Mouse (Mus musculus) kidney, embryonic 15.5 days (tissue): ENCODE measurements around the gene Slc7a5. TPM values are rescaled to one million over a fixed set of nuclear protein-coding genes. Genes with fewer than 3 reads are reported as not detected.

Experiments
- ATAC-seq: fragments of 200-750 bp; cut with Nextera tagmentation; replicated peaks from 2 replicates; pipeline ENCODE4 v1.8.0; 2017; ENCODE audit warnings: moderate TSS enrichment; ENCODE audit not compliant: low FRiP score
- H3K27ac ChIP-seq: fragments of 300-500 bp; sonication (generic); 2 replicates; pipeline ENCODE4 v1.5.1; 2015; ENCODE audit warnings: mild to moderate bottlenecking, inconsistent platforms
- H3K27me3 ChIP-seq: fragments of 300-500 bp; sonication (generic); 2 replicates; pipeline ENCODE4 v1.6.1; 2015; ENCODE audit warnings: inconsistent platforms
- H3K36me3 ChIP-seq: fragments of 300-500 bp; sonication (generic); 2 replicates; pipeline ENCODE4 v1.6.1; 2015; ENCODE audit warnings: inconsistent platforms
- H3K4me1 ChIP-seq: fragments of 300-500 bp; sonication (generic); 2 replicates; pipeline ENCODE4 v1.6.1; 2015; ENCODE audit warnings: inconsistent platforms
- H3K4me2 ChIP-seq: fragments of 300-500 bp; sonication (generic); 2 replicates; pipeline ENCODE4 v1.6.1; 2015; ENCODE audit warnings: moderate library complexity, mild to moderate bottlenecking, inconsistent platforms
- H3K4me3 ChIP-seq: fragments of 300-500 bp; sonication (generic); replicated peaks from 2 replicates; pipeline ENCODE4 v1.5.1; 2015; ENCODE audit warnings: mild to moderate bottlenecking, inconsistent platforms
- H3K9ac ChIP-seq: fragments of 300-500 bp; sonication (generic); 2 replicates; pipeline ENCODE4 v1.6.1; 2015; ENCODE audit warnings: mild to moderate bottlenecking, inconsistent platforms
- H3K9me3 ChIP-seq: fragments of 300-500 bp; sonication (generic); replicated peaks from 2 replicates; pipeline ENCODE4 v1.6.1; 2016; ENCODE audit warnings: inconsistent platforms
- WGBS: fragments of 180-500 bp; shearing (Covaris S2); methylation state at CpG from one replicate; pipeline ENCODE4 v1.1.7; 2015; ENCODE audit warnings: mixed read lengths; 5-methylcytosine and 5-hydroxymethylcytosine counted together
- polyA plus RNA-seq: library from polyadenylated mRNA; unstranded; fragments of >200 nt; fragmentation: Nextera tagmentation; extraction: Ambion mirVana; gene quantifications from 2 replicates; pipeline ENCODE4 v1.2.1, GENCODE M21; 2015

Slc7a5 gene
- polyA plus RNA-seq, 1 experiment from 2014 or later: 19.3 TPM

GRCm38 (mm10) chr8:121903977-121904376 lies 3.5 kb downstream of the Slc7a5 start:
- no peak for ATAC-seq
- H3K4me2 ChIP-seq: 0 out of 2 replicates have a peak overlapping the region, but pooled peaks have one; percentile 98
- no peak overlapping the region for H3K27ac ChIP-seq
- H3K9me3 ChIP-seq: no peaks in the 10 kb centered on the region
- no peak overlapping the region for H3K4me3 ChIP-seq
- 67% methylated on average over 6 of the region's 6 CpGs for WGBS
- H3K36me3 ChIP-seq: no peaks in the 10 kb centered on the region
- H3K9ac ChIP-seq: no peak overlapping the region
- H3K27me3 ChIP-seq: peaks cover 3% of the 10 kb centered on the region; the same call in 1 of the 2 replicates
- peaks cover 83% of the 10 kb centered on the region for H3K4me1 ChIP-seq

GRCm38 (mm10) chr8:121901498-121902236 lies 5.8 kb downstream of the Slc7a5 start:
- peak overlapping the region; percentile 78 for H3K27ac ChIP-seq
- WGBS: 23% methylated on average over 8 of the region's 8 CpGs
- no peaks in the 10 kb centered on the region for H3K36me3 ChIP-seq
- no peak overlapping the region for H3K4me2 ChIP-seq
- H3K9me3 ChIP-seq: no peaks in the 10 kb centered on the region
- ATAC-seq: 0 out of 2 replicates have a peak, but pooled peaks have one; percentile 6
- H3K4me1 ChIP-seq: peaks cover 88% of the 10 kb centered on the region
- H3K27me3 ChIP-seq: no peaks in the 10 kb centered on the region
- no peak overlapping the region for H3K4me3 ChIP-seq
- H3K9ac ChIP-seq: 0 out of 2 replicates have a peak overlapping the region, but pooled peaks have one; percentile 10

DNA sequence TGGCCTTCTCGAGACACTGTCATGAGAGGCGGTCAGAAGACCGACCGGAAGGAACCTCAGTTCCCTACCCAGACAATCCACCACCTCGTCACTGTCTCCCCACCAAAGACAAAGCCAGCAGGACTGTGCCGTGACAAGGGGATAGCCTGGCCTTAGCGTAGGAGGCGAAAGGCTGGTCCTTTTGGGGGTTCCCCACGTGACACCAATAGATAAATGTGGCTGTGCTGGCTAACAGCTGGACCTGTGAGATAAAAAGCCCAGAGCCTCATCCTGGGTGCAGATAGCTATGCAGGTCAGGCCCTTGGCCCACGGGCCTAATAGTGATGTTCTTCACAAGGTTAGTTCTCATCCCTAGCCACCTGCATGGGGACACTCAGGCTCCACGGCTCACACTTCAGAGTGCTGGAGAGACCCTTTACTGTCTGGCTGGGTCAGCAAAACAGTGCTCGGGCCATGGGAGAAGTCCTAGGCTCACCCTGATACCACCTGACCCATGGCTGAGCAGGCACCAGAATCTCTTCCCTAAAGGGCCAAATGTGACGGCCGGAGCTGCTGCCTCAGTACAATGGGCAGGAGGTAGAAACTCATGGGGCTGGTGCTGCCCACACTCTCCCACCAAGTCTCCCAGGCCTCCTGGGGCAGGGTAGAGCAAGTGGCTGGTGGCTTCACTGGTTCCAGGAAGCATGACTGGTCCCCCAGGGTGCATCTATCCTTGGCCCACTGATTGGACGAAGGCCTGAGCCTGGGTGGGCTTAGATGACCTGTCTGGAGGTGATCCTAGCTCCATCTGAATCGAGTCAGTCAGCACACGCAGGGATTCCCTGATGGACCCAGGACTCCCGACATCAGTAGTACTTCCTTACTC lies 8.1 kb downstream of the Slc7a5 start:
- 78% methylated on average over 18 of the region's 18 CpGs for WGBS
- peak; percentile 23; the same call in 1 of the 2 replicates for ATAC-seq
- peaks cover 81% of the 10 kb centered on the region for H3K4me1 ChIP-seq

GRCm38 (mm10) chr8:121898401-121898931 lies 9.0 kb downstream of the Slc7a5 start:
- Histone ChIP-seq H3K4me2 (peak overlapping the region; percentile 48), H3K9ac (peak overlapping the region; percentile 38), H3K4me1 (peaks cover 77% of the 10 kb centered on the region), H3K27ac (peak overlapping the region; percentile 97), H3K4me3 (0 out of 2 replicates have a peak overlapping the region, but pooled peaks have one; percentile 1), H3K36me3 (peaks cover 13% of the 10 kb centered on the region), H3K27me3 (no peaks in the 10 kb centered on the region), H3K9me3 (no peaks in the 10 kb centered on the region)
- peak; percentile 82 for ATAC-seq
- 5% methylated on average over 4 of the region's 4 CpGs for WGBS

More for the DNA sequence above, 8.1 kb downstream of the Slc7a5 start:
- H3K9ac ChIP-seq: no peak overlapping the region
- no peaks in the 10 kb centered on the region for H3K9me3 ChIP-seq
- H3K27me3 ChIP-seq: no peaks in the 10 kb centered on the region
- H3K4me2 ChIP-seq: 0 out of 2 replicates have a peak overlapping the region, but pooled peaks have one; percentile 48
- H3K4me3 ChIP-seq: no peak overlapping the region
- peaks cover 12% of the 10 kb centered on the region for H3K36me3 ChIP-seq
- peak overlapping the region; percentile 97; the same call in 1 of the 2 replicates for H3K27ac ChIP-seq

DNA sequence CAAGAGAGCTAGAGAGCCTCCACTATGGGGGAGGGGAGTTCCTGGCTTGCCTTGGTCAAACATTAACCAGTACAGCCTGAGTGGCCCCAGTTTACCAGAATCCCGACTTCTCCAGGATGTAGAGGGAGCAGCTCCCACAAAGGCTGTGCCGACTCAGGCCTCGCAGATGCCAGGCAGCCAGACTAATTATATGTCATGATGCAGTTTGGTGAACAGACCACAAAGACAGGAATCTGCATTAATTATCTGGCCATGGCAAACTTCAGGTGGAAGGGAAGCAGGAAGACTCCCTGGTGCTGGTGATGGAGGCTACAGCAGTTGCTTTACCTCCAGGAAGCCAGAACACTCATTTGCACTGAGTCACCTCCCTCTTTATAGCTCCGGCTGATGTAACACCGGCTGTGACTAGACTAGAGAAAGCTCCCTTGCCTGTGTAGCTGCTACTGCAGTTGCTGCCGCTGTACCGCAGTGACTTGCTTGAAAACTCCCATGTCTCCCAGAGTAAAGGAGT lies 9.6 kb downstream of the Slc7a5 start:
- peaks cover 15% of the 10 kb centered on the region for H3K36me3 ChIP-seq
- peak overlapping the region; percentile 97 for H3K27ac ChIP-seq
- peaks cover 73% of the 10 kb centered on the region for H3K4me1 ChIP-seq
- H3K4me2 ChIP-seq: peak overlapping the region; percentile 48
- H3K9me3 ChIP-seq: no peaks in the 10 kb centered on the region
- ATAC-seq: peak; percentile 37; the same call in 1 of the 2 replicates
- 0 out of 2 replicates have a peak overlapping the region, but pooled peaks have one; percentile 1 for H3K4me3 ChIP-seq
- WGBS: 7% methylated on average over 7 of the region's 7 CpGs
- no peaks in the 10 kb centered on the region for H3K27me3 ChIP-seq
- H3K9ac ChIP-seq: no peak overlapping the region

DNA sequence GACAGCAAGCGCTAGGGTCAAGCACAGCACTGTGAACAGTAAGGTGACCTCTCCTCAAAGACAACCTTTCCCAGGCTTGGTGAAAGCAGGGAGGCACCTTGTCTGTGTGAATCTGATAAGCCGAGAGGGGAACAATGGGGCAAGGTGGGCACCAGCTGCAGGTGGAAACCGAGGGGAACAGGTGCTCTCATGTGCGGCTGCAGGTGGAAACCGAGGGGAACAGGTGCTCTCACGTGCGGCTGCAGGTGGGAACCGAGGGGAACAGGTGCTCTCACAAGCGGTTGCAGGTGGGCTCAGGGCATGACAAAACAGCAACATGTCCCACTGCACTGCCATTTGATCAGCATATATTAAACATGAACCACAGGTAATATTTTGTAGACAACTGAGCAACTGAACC lies 10.3 kb downstream of the Slc7a5 start:
- Histone ChIP-seq H3K4me2 (peak overlapping the region; percentile 48; the same call in 1 of the 2 replicates), H3K9ac (no peak overlapping the region)
- 51% methylated on average over 9 of the region's 9 CpGs for WGBS

DNA sequence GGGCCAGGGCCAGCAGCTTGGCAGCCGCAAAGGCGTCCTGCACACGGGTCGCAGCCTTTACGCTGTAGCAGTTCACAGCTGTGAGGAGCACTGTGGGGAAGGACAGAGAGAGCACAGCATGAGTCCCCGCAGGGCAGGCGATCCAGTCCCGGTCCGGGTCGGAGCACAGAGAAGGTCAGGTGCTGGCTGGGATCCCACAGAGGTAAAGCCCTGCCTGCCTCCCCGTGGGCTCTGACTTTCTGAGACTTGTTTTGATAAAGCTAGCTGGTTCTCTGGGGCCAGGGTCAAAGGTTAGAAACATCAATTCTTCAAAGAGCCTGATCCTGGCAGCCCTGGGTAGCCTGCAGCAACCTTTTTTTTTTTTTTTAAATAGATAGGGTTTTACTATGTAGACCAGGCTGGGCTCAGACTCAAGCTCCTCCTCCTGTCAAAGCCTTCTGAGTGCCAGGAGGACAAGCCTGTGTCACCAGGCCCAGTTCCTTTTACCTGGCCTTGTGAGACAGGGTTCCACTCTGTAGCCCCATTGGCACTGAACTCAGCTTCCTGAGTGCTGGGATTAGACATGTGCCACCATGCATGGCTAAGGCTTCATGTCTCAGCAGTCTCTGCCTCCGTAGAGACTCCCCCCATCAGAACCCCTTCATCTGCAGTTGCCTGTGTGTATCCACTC lies 10.9 kb downstream of the Slc7a5 start:
- Histone ChIP-seq H3K4me3 (no peak overlapping the region), H3K9ac (no peak overlapping the region), H3K9me3 (no peaks in the 10 kb centered on the region), H3K4me1 (peaks cover 60% of the 10 kb centered on the region), H3K27me3 (no peaks in the 10 kb centered on the region), H3K27ac (peak overlapping the region; percentile 97), H3K36me3 (peaks cover 15% of the 10 kb centered on the region), H3K4me2 (no peak overlapping the region; the same call in 1 of the 2 replicates)
- 40% methylated on average over 12 of the region's 12 CpGs for WGBS
- peak; percentile 13; the same call in 1 of the 2 replicates for ATAC-seq

More for the DNA sequence above, 10.3 kb downstream of the Slc7a5 start:
- Histone ChIP-seq H3K36me3 (peaks cover 15% of the 10 kb centered on the region), H3K9me3 (no peaks in the 10 kb centered on the region), H3K27me3 (no peaks in the 10 kb centered on the region), H3K4me1 (peaks cover 66% of the 10 kb centered on the region), H3K4me3 (no peak overlapping the region), H3K27ac (peak overlapping the region; percentile 97)
- no peak for ATAC-seq

- H3K27ac ChIP-seq: peak overlapping the region; percentile 97
- ATAC-seq: no peak
- 75% methylated on average over 7 of the region's 7 CpGs for WGBS
- no peak overlapping the region for H3K4me3 ChIP-seq
- no peak overlapping the region for H3K4me2 ChIP-seq
- H3K9me3 ChIP-seq: no peaks in the 10 kb centered on the region
- no peaks in the 10 kb centered on the region for H3K27me3 ChIP-seq
- peaks cover 15% of the 10 kb centered on the region for H3K36me3 ChIP-seq
- no peak overlapping the region for H3K9ac ChIP-seq
- H3K4me1 ChIP-seq: peaks cover 53% of the 10 kb centered on the region
These were observed 11.6 kb downstream of the Slc7a5 start for GRCm38 (mm10) chr8:121895910-121896309.

- H3K9me3 ChIP-seq: no peaks in the 10 kb centered on the region
- H3K36me3 ChIP-seq: peaks cover 20% of the 10 kb centered on the region
- 79% methylated on average over 5 of the region's 5 CpGs for WGBS
These were observed 14.6 kb downstream of the Slc7a5 start for GRCm38 (mm10) chr8:121892875-121893274.

GRCm38 (mm10) chr8:121889810-121890785 lies 17.4 kb downstream of the Slc7a5 start:
- Histone ChIP-seq H3K4me2 (no peak overlapping the region), H3K27me3 (no peaks in the 10 kb centered on the region), H3K9me3 (no peaks in the 10 kb centered on the region), H3K9ac (no peak overlapping the region), H3K36me3 (peaks cover 36% of the 10 kb centered on the region), H3K4me1 (0 out of 2 replicates have a peak, but pooled peaks cover 3% of the 10 kb centered on the region), H3K27ac (no peak overlapping the region), H3K4me3 (no peak overlapping the region)
- no peak for ATAC-seq
- 76% methylated on average over 15 of the region's 15 CpGs for WGBS

More at GRCm38 (mm10) chr8:121892875-121893274, 14.6 kb downstream of the Slc7a5 start:
- Histone ChIP-seq H3K4me1 (peaks cover 30% of the 10 kb centered on the region), H3K27me3 (no peaks in the 10 kb centered on the region), H3K27ac (no peak overlapping the region), H3K9ac (no peak overlapping the region), H3K4me3 (no peak overlapping the region), H3K4me2 (no peak overlapping the region)
- ATAC-seq: no peak
